Mouse (Mus musculus): ENCODE results near the gene Zfp746. TPM values are rescaled to one million over a fixed set of nuclear protein-coding genes. Genes with fewer than 3 reads are reported as not detected.
"Not testable (repeated sequence)": the region's sequence is repeated elsewhere in the genome, so short reads cannot be mapped to it uniquely, and the experiment has no call there.

Gene Zfp746
- polyA plus RNA-seq (2015; fragmentation: Nextera tagmentation; extraction: Ambion mirVana) = 6.8 and 16.2 TPM in 2 replicates

DNA sequence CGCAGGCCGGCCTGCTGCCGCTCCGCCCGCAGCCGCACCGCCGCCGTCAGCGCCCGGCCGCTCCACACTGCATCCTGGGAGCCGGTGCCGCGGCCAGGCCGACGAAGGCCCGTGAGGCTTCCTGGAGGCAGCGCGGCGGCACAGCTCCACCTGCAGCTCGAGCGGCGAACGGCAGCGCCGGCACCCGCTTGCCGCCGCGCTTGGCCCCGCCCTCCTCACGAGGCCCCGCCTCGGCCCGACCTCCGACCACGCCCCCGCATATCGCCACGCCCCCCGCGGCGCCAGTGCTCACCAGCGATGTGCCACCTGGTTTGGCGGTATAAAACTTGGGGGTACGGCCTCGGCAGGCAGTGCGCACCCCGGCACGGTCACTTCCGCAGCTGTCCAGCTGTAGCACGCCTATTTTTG is at the start of gene Zfp746:
Gene Zfp746, minus strand, starts transcription at position 123 of the 408 bp plus-strand sequence.
- ATAC-seq = peak; percentile 93
- peaks cover 18% of the 10 kb centered on the region for H3K36me3 ChIP-seq (ENCODE audit: control insufficient read depth, insufficient read depth, low read length)
- H3K4me1 ChIP-seq (ENCODE audit: control insufficient read depth, insufficient read depth, low read depth, low read length) = peaks cover 10% of the 10 kb centered on the region
- peak within 1 kb of the TSS; percentile 91 for H3K27ac ChIP-seq (ENCODE audit: low read depth, low read length)
- H3K27me3 ChIP-seq (replicated peaks; ENCODE audit: control insufficient read depth, insufficient read depth, low read length) = no peaks in the 10 kb centered on the region
- no peaks in the 10 kb centered on the region for H3K9me3 ChIP-seq (ENCODE audit: control insufficient read depth, low read length)
- H3K4me2 ChIP-seq (ENCODE audit: low read length) = peak within 1 kb of the TSS; percentile 88
- peak within 1 kb of the TSS; percentile 98 for H3K9ac ChIP-seq (ENCODE audit: low read depth, low read length)
- peak within 1 kb of the TSS; percentile 91 for H3K4me3 ChIP-seq (ENCODE audit: low read length)
- under 1% methylated on average over 53 of the region's 53 CpGs for WGBS

GRCm38 (mm10) chr6:48121092-48121491 is 34.7 kb upstream of the Zfp746 start:
- H3K4me3 ChIP-seq (ENCODE audit: low read length); ATAC-seq; H3K4me2 ChIP-seq (ENCODE audit: low read length); H3K27ac ChIP-seq (ENCODE audit: low read depth, low read length); H3K36me3 ChIP-seq (ENCODE audit: control insufficient read depth, insufficient read depth, low read length); H3K9ac ChIP-seq (ENCODE audit: low read depth, low read length); H3K27me3 ChIP-seq (replicated peaks; ENCODE audit: control insufficient read depth, insufficient read depth, low read length); H3K9me3 ChIP-seq (ENCODE audit: control insufficient read depth, low read length); H3K4me1 ChIP-seq (ENCODE audit: control insufficient read depth, insufficient read depth, low read depth, low read length): not testable (repeated sequence)
- WGBS = 75% methylated on average over 4 of the region's 4 CpGs

- Histone ChIP-seq H3K4me2 (ENCODE audit: low read length) (no peak overlapping the region), H3K27ac (ENCODE audit: low read depth, low read length) (no peak overlapping the region), H3K4me3 (ENCODE audit: low read length) (no peak overlapping the region), H3K4me1 (ENCODE audit: control insufficient read depth, insufficient read depth, low read depth, low read length) (no peaks in the 10 kb centered on the region), H3K9ac (ENCODE audit: low read depth, low read length) (no peak overlapping the region), H3K9me3 (ENCODE audit: control insufficient read depth, low read length) (no peaks in the 10 kb centered on the region), H3K27me3 (replicated peaks; ENCODE audit: control insufficient read depth, insufficient read depth, low read length) (no peaks in the 10 kb centered on the region), H3K36me3 (ENCODE audit: control insufficient read depth, insufficient read depth, low read length) (no peaks in the 10 kb centered on the region)
- 60% methylated on average over 3 of the region's 3 CpGs for WGBS
- no peak for ATAC-seq
Measured at GRCm38 (mm10) chr6:48116036-48116435, 29.6 kb upstream of the Zfp746 start.

DNA sequence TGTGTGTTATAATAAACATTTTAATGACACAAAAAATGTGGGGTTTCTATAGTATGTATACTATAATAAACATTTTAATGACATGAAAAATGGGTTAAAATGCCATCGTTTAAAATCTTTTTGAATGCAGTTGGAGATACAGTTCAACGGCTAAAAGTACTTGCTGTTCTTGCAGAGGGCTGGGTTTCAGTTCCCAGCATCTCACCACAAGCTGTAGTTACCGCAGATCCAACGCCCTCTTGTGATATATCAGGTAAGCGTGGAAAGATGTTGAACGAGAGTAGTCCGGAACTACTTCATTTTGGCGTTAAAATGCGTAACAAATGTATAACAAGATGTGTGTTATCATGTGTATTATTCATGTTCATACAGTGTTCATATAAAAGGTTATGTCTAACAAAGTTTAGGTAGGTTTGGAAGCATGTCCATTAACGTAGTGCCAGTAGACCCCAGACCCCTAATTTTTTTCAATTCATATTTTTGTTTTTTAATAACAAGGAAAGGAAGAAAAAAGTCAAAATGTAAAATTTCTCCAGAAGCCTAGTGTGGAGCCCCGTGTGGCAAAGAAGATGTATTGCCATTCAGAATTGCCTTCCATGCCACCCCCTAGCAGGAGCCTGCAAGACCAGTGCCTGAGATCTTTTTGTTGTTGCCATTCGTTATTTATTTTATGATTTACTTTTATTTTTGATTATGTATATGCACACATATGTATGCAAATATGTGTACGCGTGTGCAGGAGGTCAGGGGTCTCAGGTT is 743 bp upstream of the Zfp746 start:
- ATAC-seq = no peak
- Histone ChIP-seq H3K4me2 (ENCODE audit: low read length) (peak overlapping the region; percentile 88), H3K4me3 (ENCODE audit: low read length) (peak overlapping the region; percentile 91), H3K36me3 (ENCODE audit: control insufficient read depth, insufficient read depth, low read length) (peaks cover 12% of the 10 kb centered on the region), H3K4me1 (ENCODE audit: control insufficient read depth, insufficient read depth, low read depth, low read length) (peaks cover 10% of the 10 kb centered on the region), H3K9me3 (ENCODE audit: control insufficient read depth, low read length) (no peaks in the 10 kb centered on the region), H3K9ac (ENCODE audit: low read depth, low read length) (peak overlapping the region; percentile 53; the same call in 1 of the 2 replicates), H3K27ac (ENCODE audit: low read depth, low read length) (no peak overlapping the region; the same call in 1 of the 2 replicates), H3K27me3 (replicated peaks; ENCODE audit: control insufficient read depth, insufficient read depth, low read length) (no peaks in the 10 kb centered on the region)
- 40% methylated on average over 14 of the region's 14 CpGs for WGBS

DNA sequence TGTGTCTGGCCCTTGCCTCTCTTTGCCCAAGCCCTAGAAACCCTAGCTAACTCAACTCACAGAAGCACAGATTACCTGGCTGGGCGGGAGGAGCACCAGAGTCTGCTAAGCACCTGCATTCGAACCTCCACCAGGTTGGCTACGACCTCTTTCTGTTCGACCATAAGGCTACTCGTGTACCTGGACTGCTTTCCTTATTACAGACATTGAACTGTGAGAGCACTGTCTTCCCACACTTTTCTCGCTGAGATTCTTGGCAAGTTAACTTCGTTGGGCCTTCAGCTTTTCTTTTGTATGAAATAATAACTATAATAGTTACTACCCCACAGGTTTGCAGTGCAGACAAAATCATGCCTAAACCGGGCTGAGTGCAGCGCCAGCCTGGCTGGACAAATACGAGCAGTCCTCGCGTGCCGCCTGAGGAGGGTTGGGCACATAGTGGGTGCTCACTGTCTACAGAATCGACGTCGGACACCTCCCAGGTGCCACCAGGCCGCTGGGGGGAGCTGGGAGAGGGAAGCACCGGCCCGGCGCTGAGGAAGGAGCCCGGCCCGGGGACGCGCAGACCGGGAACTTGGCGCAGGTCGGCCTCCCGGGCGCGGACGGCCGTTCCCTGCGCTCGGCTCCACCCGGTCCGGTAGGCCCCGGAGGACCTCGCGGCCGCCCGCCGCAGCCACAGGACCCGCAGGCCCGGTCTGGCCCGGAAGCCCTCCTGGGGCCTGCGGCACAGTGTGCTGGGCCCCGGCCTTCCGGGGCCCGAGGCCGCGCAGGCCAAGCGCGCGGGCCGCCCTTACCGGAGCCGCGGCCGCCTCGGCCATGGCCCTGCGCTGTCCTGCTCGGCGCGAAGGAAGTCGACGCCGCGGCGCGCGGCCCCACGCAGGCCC is 630 bp downstream of the Zfp746 start:
- H3K27ac ChIP-seq (ENCODE audit: low read depth, low read length) = peak overlapping the region; percentile 91
- H3K9ac ChIP-seq (ENCODE audit: low read depth, low read length) = peak overlapping the region; percentile 98
- no peaks in the 10 kb centered on the region for H3K9me3 ChIP-seq (ENCODE audit: control insufficient read depth, low read length)
- H3K27me3 ChIP-seq (replicated peaks; ENCODE audit: control insufficient read depth, insufficient read depth, low read length) = no peaks in the 10 kb centered on the region
- peak; percentile 90 for ATAC-seq
- H3K4me1 ChIP-seq (ENCODE audit: control insufficient read depth, insufficient read depth, low read depth, low read length) = peaks cover 10% of the 10 kb centered on the region
- H3K4me2 ChIP-seq (ENCODE audit: low read length) = peak overlapping the region; percentile 88
- peaks cover 24% of the 10 kb centered on the region for H3K36me3 ChIP-seq (ENCODE audit: control insufficient read depth, insufficient read depth, low read length)
- peak overlapping the region; percentile 91 for H3K4me3 ChIP-seq (ENCODE audit: low read length)
- 5% methylated on average over 45 of the region's 72 CpGs for WGBS

GRCm38 (mm10) chr6:48083733-48084191 is 2.6 kb downstream of the Zfp746 start:
- no peak overlapping the region; the same call in 1 of the 2 replicates for H3K9ac ChIP-seq (ENCODE audit: low read depth, low read length)
- no peak overlapping the region for H3K4me2 ChIP-seq (ENCODE audit: low read length)
- no peaks in the 10 kb centered on the region for H3K27me3 ChIP-seq (replicated peaks; ENCODE audit: control insufficient read depth, insufficient read depth, low read length)
- peaks cover 10% of the 10 kb centered on the region for H3K4me1 ChIP-seq (ENCODE audit: control insufficient read depth, insufficient read depth, low read depth, low read length)
- H3K36me3 ChIP-seq (ENCODE audit: control insufficient read depth, insufficient read depth, low read length) = peaks cover 41% of the 10 kb centered on the region
- no peak overlapping the region for H3K4me3 ChIP-seq (ENCODE audit: low read length)
- H3K27ac ChIP-seq (ENCODE audit: low read depth, low read length) = no peak overlapping the region
- no peaks in the 10 kb centered on the region for H3K9me3 ChIP-seq (ENCODE audit: control insufficient read depth, low read length)
- no peak for ATAC-seq
- 91% methylated on average over 6 of the region's 6 CpGs for WGBS

GRCm38 (mm10) chr6:48081952-48082351 is 4.4 kb downstream of the Zfp746 start:
- no peaks in the 10 kb centered on the region for H3K27me3 ChIP-seq (replicated peaks; ENCODE audit: control insufficient read depth, insufficient read depth, low read length)
- H3K4me2 ChIP-seq (ENCODE audit: low read length) = no peak overlapping the region
- peaks cover 10% of the 10 kb centered on the region for H3K4me1 ChIP-seq (ENCODE audit: control insufficient read depth, insufficient read depth, low read depth, low read length)
- WGBS = 97% methylated on average over 3 of the region's 3 CpGs
- no peaks in the 10 kb centered on the region for H3K9me3 ChIP-seq (ENCODE audit: control insufficient read depth, low read length)
- no peak overlapping the region for H3K27ac ChIP-seq (ENCODE audit: low read depth, low read length)
- H3K9ac ChIP-seq (ENCODE audit: low read depth, low read length) = no peak overlapping the region
- H3K36me3 ChIP-seq (ENCODE audit: control insufficient read depth, insufficient read depth, low read length) = peaks cover 42% of the 10 kb centered on the region
- no peak overlapping the region for H3K4me3 ChIP-seq (ENCODE audit: low read length)
- ATAC-seq = no peak

GRCm38 (mm10) chr6:48081021-48081420 is 5.4 kb downstream of the Zfp746 start:
- ATAC-seq = no peak
- Histone ChIP-seq H3K9ac (ENCODE audit: low read depth, low read length) (no peak overlapping the region), H3K4me3 (ENCODE audit: low read length) (no peak overlapping the region), H3K27me3 (replicated peaks; ENCODE audit: control insufficient read depth, insufficient read depth, low read length) (no peaks in the 10 kb centered on the region), H3K4me1 (ENCODE audit: control insufficient read depth, insufficient read depth, low read depth, low read length) (peaks cover 10% of the 10 kb centered on the region), H3K4me2 (ENCODE audit: low read length) (no peak overlapping the region), H3K36me3 (ENCODE audit: control insufficient read depth, insufficient read depth, low read length) (peaks cover 47% of the 10 kb centered on the region), H3K9me3 (ENCODE audit: control insufficient read depth, low read length) (no peaks in the 10 kb centered on the region), H3K27ac (ENCODE audit: low read depth, low read length) (no peak overlapping the region)
- 98% methylated on average over 5 of the region's 5 CpGs for WGBS

DNA sequence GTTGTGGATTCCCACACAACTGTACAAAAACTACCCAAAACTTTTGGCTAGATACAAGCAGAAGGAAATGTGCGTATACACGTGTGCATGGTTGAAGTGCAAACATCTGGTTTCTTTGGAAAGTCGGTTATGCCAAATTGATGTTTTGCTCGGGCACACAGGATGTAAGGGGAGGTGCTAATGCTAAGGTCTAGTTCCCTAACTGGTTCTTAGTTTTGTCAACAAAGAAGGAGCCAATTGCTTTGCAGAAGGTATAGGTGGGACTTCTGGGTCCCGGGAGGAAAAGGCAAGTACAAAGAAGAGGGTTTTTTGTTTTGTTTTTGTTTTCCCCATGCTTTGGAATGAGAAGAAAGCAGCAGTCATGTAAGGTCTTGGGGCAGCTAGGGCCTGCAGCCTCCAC is 13.1 kb downstream of the Zfp746 start:
- Histone ChIP-seq H3K4me2 (ENCODE audit: low read length) (no peak overlapping the region), H3K4me3 (ENCODE audit: low read length) (no peak overlapping the region), H3K27ac (ENCODE audit: low read depth, low read length) (no peak overlapping the region), H3K36me3 (ENCODE audit: control insufficient read depth, insufficient read depth, low read length) (peaks cover 13% of the 10 kb centered on the region), H3K9me3 (ENCODE audit: control insufficient read depth, low read length) (no peaks in the 10 kb centered on the region), H3K27me3 (replicated peaks; ENCODE audit: control insufficient read depth, insufficient read depth, low read length) (no peaks in the 10 kb centered on the region), H3K4me1 (ENCODE audit: control insufficient read depth, insufficient read depth, low read depth, low read length) (no peaks in the 10 kb centered on the region), H3K9ac (ENCODE audit: low read depth, low read length) (no peak overlapping the region)
- no peak for ATAC-seq
- 88% methylated on average over 5 of the region's 5 CpGs for WGBS

All from hindbrain, embryonic 16.5 days (tissue).